In genomic region chr4:90125873-90126272, GRCm38 (mm10) we compare ENCODE assay signal across 27 mouse cellular contexts.
"Had no signal": no experiment of that assay in that cellular context is flagged by ENCODE, and none has a peak within 500 bp of the region (broad histone marks: within the 10 kb centered on the region; RNA-seq: fewer than 3 reads in every experiment).

No protein-coding gene starts in this region.

- H3K4me3 ChIP-seq: heart, adult 2 months; heart, embryonic 13.5 days; heart, embryonic 15.5 days; hindbrain, embryonic 13.5 days; intestine, embryonic 15.5 days; layer of hippocampus, adult 2 months; left cerebral cortex, adult 2 months; limb, embryonic 10.5 days; limb, embryonic 12.5 days; liver, embryonic 13.5 days; liver, embryonic 15.5 days had no signal

- H3K27ac ChIP-seq: heart, adult 2 months; heart, embryonic 13.5 days; heart, embryonic 15.5 days; hindbrain, embryonic 13.5 days; intestine, embryonic 15.5 days; kidney, postnatal 0 days; layer of hippocampus, adult 2 months; left cerebral cortex, adult 2 months; limb, embryonic 10.5 days; limb, embryonic 12.5 days; liver, embryonic 13.5 days; liver, embryonic 15.5 days had no signal

- H3K4me1 ChIP-seq: heart, embryonic 13.5 days; heart, embryonic 15.5 days; hindbrain, embryonic 13.5 days; intestine, embryonic 15.5 days; limb, embryonic 10.5 days; limb, embryonic 12.5 days; liver, embryonic 13.5 days; liver, embryonic 15.5 days had no signal

- H3K36me3 ChIP-seq: heart, embryonic 13.5 days; heart, embryonic 15.5 days; hindbrain, embryonic 13.5 days; intestine, embryonic 15.5 days; limb, embryonic 10.5 days; limb, embryonic 12.5 days; liver, embryonic 13.5 days; liver, embryonic 15.5 days had no signal

- H3K4me2 ChIP-seq: heart, embryonic 11.5 days; heart, embryonic 13.5 days; heart, embryonic 15.5 days; hindbrain, embryonic 13.5 days; intestine, embryonic 15.5 days; limb, embryonic 12.5 days; liver, embryonic 11.5 days; liver, embryonic 13.5 days; liver, embryonic 15.5 days had no signal

- H3K9me3 ChIP-seq: heart, embryonic 13.5 days; heart, embryonic 15.5 days; hindbrain, embryonic 13.5 days; intestine, embryonic 15.5 days; limb, embryonic 10.5 days; limb, embryonic 12.5 days; liver, embryonic 13.5 days; liver, embryonic 15.5 days had no signal

- ATAC-seq: hindbrain, embryonic 16.5 days; inflammation-experienced regulatory T-cells, adult 6 months; intestine, embryonic 15.5 days; intestine, postnatal 0 days had no signal

- DNase-seq: gastrocnemius, postnatal 14 days; gastrocnemius, postnatal 36 days; heart, adult 11 months; heart, adult 2 months; heart, postnatal 14 days; heart, postnatal 36 days; kidney, adult 18-20 months; kidney, adult 8-10 months; kidney, postnatal 14 days; kidney, postnatal 36 days; liver; liver, embryonic 13.5 days had no signal

- H3K9ac ChIP-seq: heart, embryonic 13.5 days; heart, embryonic 15.5 days; hindbrain, embryonic 13.5 days; intestine, embryonic 15.5 days; limb, embryonic 12.5 days; liver, embryonic 13.5 days; liver, embryonic 15.5 days had no signal

- H3K27me3 ChIP-seq: heart, embryonic 13.5 days; heart, embryonic 15.5 days; hindbrain, embryonic 13.5 days; intestine, embryonic 15.5 days; limb, embryonic 12.5 days; liver, embryonic 13.5 days; liver, embryonic 15.5 days had no signal
